ENCODE assay signal across 7 mouse cellular contexts in the genomic region with DNA sequence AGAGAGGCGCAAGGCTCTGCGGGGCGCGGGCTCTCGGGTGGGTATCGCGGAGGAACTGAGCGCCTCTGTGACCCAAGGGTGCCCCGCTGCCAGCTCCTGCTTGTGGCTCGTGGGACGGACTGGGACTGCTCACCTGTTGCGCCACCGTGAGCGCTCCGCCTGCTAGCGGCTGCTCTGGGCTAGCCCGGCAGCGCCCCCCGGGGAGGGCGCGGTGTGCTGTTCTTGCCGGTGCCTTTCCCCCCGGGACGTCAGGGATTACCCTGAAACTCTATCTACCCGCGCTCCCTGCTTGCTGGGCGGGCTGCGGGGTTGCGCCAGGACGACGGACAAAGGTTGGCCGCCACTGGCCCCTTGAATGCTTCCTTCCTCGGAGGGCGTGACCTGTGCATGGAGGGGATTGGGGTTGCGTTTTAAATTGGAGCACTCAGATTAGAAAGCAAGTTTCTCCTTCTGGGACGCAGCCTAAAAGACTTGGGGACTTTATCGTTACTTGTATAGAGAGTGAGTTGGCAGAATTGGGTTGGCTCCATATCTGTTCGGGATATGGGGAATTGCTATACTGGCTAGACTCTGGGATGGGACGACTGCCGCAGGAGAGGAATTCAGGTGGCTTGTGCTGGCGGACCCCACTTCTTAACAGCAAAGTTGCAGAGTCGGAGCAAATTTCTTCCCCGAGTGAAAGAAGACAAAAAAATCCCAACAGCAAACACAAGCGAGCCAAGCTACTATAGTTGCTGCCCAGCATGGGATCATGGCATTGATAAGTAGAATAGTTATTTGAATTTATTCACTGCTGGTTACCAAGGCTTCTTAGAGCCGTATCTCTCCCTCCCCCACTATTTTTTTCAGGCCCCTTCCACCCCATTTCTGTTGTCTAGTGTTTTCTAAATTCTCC. TPM values are rescaled to one million over a fixed set of nuclear protein-coding genes. Genes with fewer than 3 reads are reported as not detected.
A peak's percentile ranks its signal among the peaks of the same experiment; 100 is the strongest.
DNase-seq lines count a peak whose midpoint lies in the region; ATAC-seq lines count a peak whose summit lies in the region.

No protein-coding gene starts in this region.

- H3K9me3 ChIP-seq in limb, embryonic 12.5 days = no peaks in the 10 kb centered on the region
- no peaks in the 10 kb centered on the region for H3K9me3 ChIP-seq in midbrain, embryonic 12.5 days

- peaks cover 26% of the 10 kb centered on the region for H3K4me1 ChIP-seq in limb, embryonic 12.5 days (replicated peaks)
- peaks cover 44% of the 10 kb centered on the region for H3K4me1 ChIP-seq in midbrain, embryonic 12.5 days

- peak overlapping the region; percentile 97 for H3K4me2 ChIP-seq in limb, embryonic 12.5 days
- peak overlapping the region; percentile 89 for H3K4me2 ChIP-seq in midbrain, embryonic 12.5 days (replicated peaks)

- under 1% methylated on average over 45 of the region's 45 CpGs for WGBS in limb, embryonic 12.5 days
- under 1% methylated on average over 45 of the region's 45 CpGs for WGBS in midbrain, embryonic 12.5 days

- ATAC-seq in erythroid progenitor cell, adult 5-6 weeks (replicated peaks; ENCODE audit: low FRiP score, poor library complexity, severe bottlenecking) = peak; percentile 34
- no peak; the same call in 1 of the 2 replicates for ATAC-seq in limb, embryonic 12.5 days (ENCODE audit: insufficient number of reproducible peaks, insufficient read depth, low FRiP score, low TSS enrichment, low read depth)
- ATAC-seq in midbrain, embryonic 12.5 days (ENCODE audit: low FRiP score, low read depth) = peak; percentile 7

- DNase-seq in CD4-positive, CD25-positive, alpha-beta regulatory T cell, adult 2 months (ENCODE audit: low read depth, low spot score) = peak; percentile 62
- peak; percentile 52 for DNase-seq in ES-CJ7 (ENCODE audit: low read depth, low spot score)
- DNase-seq in heart, postnatal 25 days (ENCODE audit: low spot score) = peak; percentile 34
- DNase-seq in testis, postnatal 14 days (ENCODE audit: low spot score) = peak; percentile 73

- peak overlapping the region; percentile 71 for H3K9ac ChIP-seq in limb, embryonic 12.5 days (replicated peaks)
- H3K9ac ChIP-seq in midbrain, embryonic 12.5 days (replicated peaks) = peak overlapping the region; percentile 80

- no peak overlapping the region for H3K27ac ChIP-seq in limb, embryonic 12.5 days
- H3K27ac ChIP-seq in midbrain, embryonic 12.5 days (replicated peaks) = peak overlapping the region; percentile 84

- peaks cover 8% of the 10 kb centered on the region; the same call in 1 of the 2 replicates for H3K27me3 ChIP-seq in limb, embryonic 12.5 days
- no peaks in the 10 kb centered on the region for H3K27me3 ChIP-seq in midbrain, embryonic 12.5 days

- H3K36me3 ChIP-seq in limb, embryonic 12.5 days = no peaks in the 10 kb centered on the region
- peaks cover 12% of the 10 kb centered on the region for H3K36me3 ChIP-seq in midbrain, embryonic 12.5 days

- H3K4me3 ChIP-seq in limb, embryonic 12.5 days (replicated peaks) = peak overlapping the region; percentile 58
- H3K4me3 ChIP-seq in midbrain, embryonic 12.5 days = peak overlapping the region; percentile 78

- intact Hi-C loops in heart, postnatal 25 days (cut with DNase I) = loop anchor here (5.0 kb wide), 3 partner anchors 48 to 103 kb away; no protein-coding TSS in a partner anchor

RNA-seq across cellular contexts. Expression of gene Spata13, which starts 1.3 kb away (rescaled TPM):
- total RNA-seq in erythroid progenitor cell, adult 5-6 weeks (2015; ENCODE audit: low replicate concordance) = 20.5 and 30.6 TPM in 2 replicates
- 43.1 and 49.2 TPM in 2 replicates for total RNA-seq in erythroid progenitor cell, adult 5-6 weeks (2017; ENCODE audit: low replicate concordance)
- 10 to 100 TPM; 17.3 to 18.2 TPM for total RNA-seq in heart, postnatal 25 days (2021)
- 10.5 and 14.2 TPM in 2 replicates for polyA plus RNA-seq in limb, embryonic 12.5 days (2016; fragmentation: Nextera tagmentation; extraction: Ambion mirVana)
- polyA plus RNA-seq in midbrain, embryonic 12.5 days (2016; fragmentation: Nextera tagmentation; extraction: Ambion mirVana) = 79.6 and 84.9 TPM in 2 replicates
